Mouse (Mus musculus) forebrain, postnatal 0 days (tissue): ENCODE measurements around the gene Retreg3. TPM values are rescaled to one million over a fixed set of nuclear protein-coding genes. Genes with fewer than 3 reads are reported as not detected.

ENCODE experiments used
- ATAC-seq: fragments of 200-750 bp; cut with Nextera tagmentation; 2 replicates; pipeline ENCODE4 v1.8.0; 2017; ENCODE audit warnings: mild to moderate bottlenecking, moderate library complexity
- DNase-seq: peaks from one replicate; pipeline ENCODE4 v3.0.0-alpha.2; 2015
- H3K27ac ChIP-seq: fragments of 300-500 bp; sonication (generic); 2 replicates; pipeline ENCODE4 v1.5.1; 2014; ENCODE audit warnings: low read depth, mild to moderate bottlenecking, antibody characterized with exemption, low read length, moderate library complexity, mixed read lengths
- H3K27me3 ChIP-seq: fragments of 300-500 bp; sonication (generic); 2 replicates; pipeline ENCODE4 v1.6.1; 2014; ENCODE audit warnings: mild to moderate bottlenecking, low read length, mixed read lengths; ENCODE audit not compliant: insufficient read depth
- H3K36me3 ChIP-seq: fragments of 300-500 bp; sonication (generic); 2 replicates; pipeline ENCODE4 v1.6.1; 2014; ENCODE audit warnings: mild to moderate bottlenecking, moderate library complexity; ENCODE audit not compliant: insufficient read depth
- H3K4me1 ChIP-seq: fragments of 300-500 bp; sonication (generic); 2 replicates; pipeline ENCODE4 v1.6.1; 2014; ENCODE audit warnings: antibody characterized with exemption; ENCODE audit not compliant: insufficient read depth
- H3K4me2 ChIP-seq: fragments of 300-500 bp; sonication (generic); 2 replicates; pipeline ENCODE4 v1.6.1; 2014; ENCODE audit warnings: low read depth, mild to moderate bottlenecking, moderate library complexity
- H3K4me3 ChIP-seq: fragments of 300-500 bp; sonication (generic); 2 replicates; pipeline ENCODE4 v1.5.1; 2014; ENCODE audit warnings: low read depth, low read length, mixed read lengths
- H3K9ac ChIP-seq: fragments of 300-500 bp; sonication (generic); 2 replicates; pipeline ENCODE4 v1.6.1; 2014; ENCODE audit warnings: mild to moderate bottlenecking
- H3K9me3 ChIP-seq: fragments of 300-500 bp; sonication (generic); 2 replicates; pipeline ENCODE4 v1.6.1; 2016; ENCODE audit warnings: low read length
- CTCF ChIP-seq: sonication (generic); IDR thresholded peaks from 2 replicates; pipeline ENCODE4 v1.5.1; 2016; ENCODE audit warnings: antibody characterized with exemption, control low read depth, low read depth
- WGBS: fragments of 180-500 bp; shearing (Covaris S2); extraction: QIAGEN DNeasy Blood & Tissue Kit; methylation state at CpG from one replicate; pipeline ENCODE4 v1.1.7; 2014; 5-methylcytosine and 5-hydroxymethylcytosine counted together
- polyA plus RNA-seq: library from polyadenylated mRNA; unstranded; fragments of >200 nt; fragmentation: Nextera tagmentation; extraction: Ambion mirVana; gene quantifications from 2 replicates; pipeline ENCODE4 v1.2.1, GENCODE M21; 2015
- total RNA-seq: library from RNA; depleted of rRNA; stranded (reverse); fragments of >200 nt; gene quantifications from 2 replicates; pipeline ENCODE4 v1.2.3, GENCODE M21; 2014

The Retreg3 gene
- total and polyA plus RNA-seq, 2 experiments from 2014 or later: 23.2 to 59.0 TPM

- ATAC-seq (peak; percentile 97), DNase-seq (peak; percentile 89)
- H3K27ac ChIP-seq: peak within 1 kb of the TSS; percentile 82
- 2% methylated on average over 36 of the region's 36 CpGs for WGBS
- TF ChIP-seq CTCF: 0 out of 2 replicates have a peak, but pooled peaks have one; percentile 1
- H3K4me3 ChIP-seq: peak within 1 kb of the TSS; percentile 45
- H3K9ac ChIP-seq: peak within 1 kb of the TSS; percentile 73
- H3K4me2 ChIP-seq: peak within 1 kb of the TSS; percentile 84
- H3K4me1 ChIP-seq: no peaks in the 10 kb centered on the region
- no peaks in the 10 kb centered on the region for H3K27me3 ChIP-seq
- no peaks in the 10 kb centered on the region for H3K36me3 ChIP-seq
- H3K9me3 ChIP-seq: no peaks in the 10 kb centered on the region
These were observed 36.2 kb upstream of the Retreg3 start, which contains the start of gene Tubg2 for GRCm38 (mm10) chr11:101155728-101156371. Gene Tubg2, plus strand, starts transcription at chr11:101155907.

GRCm38 (mm10) chr11:101155151-101155550 lies 35.5 kb upstream of the Retreg3 start:
- TF ChIP-seq CTCF: no peak
- no peak for DNase-seq
- no peaks in the 10 kb centered on the region for H3K27me3 ChIP-seq
- H3K36me3 ChIP-seq: no peaks in the 10 kb centered on the region
- H3K4me3 ChIP-seq: no peak overlapping the region
- WGBS: 71% methylated on average over 6 of the region's 6 CpGs
- ATAC-seq: no peak
- H3K4me2 ChIP-seq: peak overlapping the region; percentile 84
- no peak overlapping the region for H3K27ac ChIP-seq
- no peaks in the 10 kb centered on the region for H3K4me1 ChIP-seq
- H3K9me3 ChIP-seq: no peaks in the 10 kb centered on the region
- H3K9ac ChIP-seq: no peak overlapping the region

GRCm38 (mm10) chr11:101154648-101155047 lies 35.0 kb upstream of the Retreg3 start:
- Histone ChIP-seq H3K4me3 (no peak overlapping the region), H3K9ac (no peak overlapping the region)
- no peak for DNase-seq

GRCm38 (mm10) chr11:101152825-101153224 lies 33.1 kb upstream of the Retreg3 start:
- WGBS: 94% methylated on average over 1 of the region's 1 CpGs
- Histone ChIP-seq H3K4me1 (no peaks in the 10 kb centered on the region), H3K9ac (no peak overlapping the region), H3K4me2 (no peak overlapping the region), H3K9me3 (no peaks in the 10 kb centered on the region), H3K27me3 (no peaks in the 10 kb centered on the region), H3K27ac (no peak overlapping the region), H3K4me3 (no peak overlapping the region), H3K36me3 (no peaks in the 10 kb centered on the region)
- DNase-seq (no peak), ATAC-seq (no peak)
- no peak for TF ChIP-seq CTCF

More at GRCm38 (mm10) chr11:101154648-101155047, 35.0 kb upstream of the Retreg3 start:
- no peak for ATAC-seq
- Histone ChIP-seq H3K4me2 (no peak overlapping the region), H3K9me3 (no peaks in the 10 kb centered on the region), H3K36me3 (no peaks in the 10 kb centered on the region), H3K27ac (no peak overlapping the region), H3K27me3 (no peaks in the 10 kb centered on the region), H3K4me1 (no peaks in the 10 kb centered on the region)
- no peak for TF ChIP-seq CTCF

- WGBS: 47% methylated on average over 2 of the region's 2 CpGs
- Histone ChIP-seq H3K4me1 (no peaks in the 10 kb centered on the region), H3K27ac (no peak overlapping the region), H3K4me2 (no peak overlapping the region), H3K9ac (no peak overlapping the region), H3K36me3 (no peaks in the 10 kb centered on the region), H3K4me3 (no peak overlapping the region), H3K27me3 (no peaks in the 10 kb centered on the region), H3K9me3 (no peaks in the 10 kb centered on the region)
- DNase-seq (no peak), ATAC-seq (no peak)
- TF ChIP-seq CTCF: no peak
These were observed 31.4 kb upstream of the Retreg3 start for GRCm38 (mm10) chr11:101151063-101151462.

- no peak overlapping the region for H3K9ac ChIP-seq
- H3K36me3 ChIP-seq: no peaks in the 10 kb centered on the region
- no peak overlapping the region for H3K4me2 ChIP-seq
- H3K27ac ChIP-seq: no peak overlapping the region
- H3K9me3 ChIP-seq: no peaks in the 10 kb centered on the region
- DNase-seq (no peak), ATAC-seq (no peak)
- no peak overlapping the region for H3K4me3 ChIP-seq
- no peak for TF ChIP-seq CTCF
- peaks cover 2% of the 10 kb centered on the region; the same call in 1 of the 2 replicates for H3K4me1 ChIP-seq
- WGBS: 38% methylated on average over 9 of the region's 9 CpGs
- H3K27me3 ChIP-seq: no peaks in the 10 kb centered on the region
These were observed 29.7 kb upstream of the Retreg3 start for GRCm38 (mm10) chr11:101149178-101150105.

- 71% methylated on average over 10 of the region's 10 CpGs for WGBS
- no peaks in the 10 kb centered on the region for H3K36me3 ChIP-seq
- no peak overlapping the region for H3K27ac ChIP-seq
- H3K27me3 ChIP-seq: no peaks in the 10 kb centered on the region
- no peaks in the 10 kb centered on the region for H3K9me3 ChIP-seq
- ATAC-seq (no peak), DNase-seq (no peak)
- TF ChIP-seq CTCF: no peak
- H3K4me1 ChIP-seq: peaks cover 2% of the 10 kb centered on the region; the same call in 1 of the 2 replicates
- H3K4me2 ChIP-seq: no peak overlapping the region
- no peak overlapping the region for H3K4me3 ChIP-seq
- no peak overlapping the region for H3K9ac ChIP-seq
These were observed 29.1 kb upstream of the Retreg3 start for GRCm38 (mm10) chr11:101148751-101149150.
